ENCODE assay signal across 8 mouse cellular contexts in the genomic region with DNA sequence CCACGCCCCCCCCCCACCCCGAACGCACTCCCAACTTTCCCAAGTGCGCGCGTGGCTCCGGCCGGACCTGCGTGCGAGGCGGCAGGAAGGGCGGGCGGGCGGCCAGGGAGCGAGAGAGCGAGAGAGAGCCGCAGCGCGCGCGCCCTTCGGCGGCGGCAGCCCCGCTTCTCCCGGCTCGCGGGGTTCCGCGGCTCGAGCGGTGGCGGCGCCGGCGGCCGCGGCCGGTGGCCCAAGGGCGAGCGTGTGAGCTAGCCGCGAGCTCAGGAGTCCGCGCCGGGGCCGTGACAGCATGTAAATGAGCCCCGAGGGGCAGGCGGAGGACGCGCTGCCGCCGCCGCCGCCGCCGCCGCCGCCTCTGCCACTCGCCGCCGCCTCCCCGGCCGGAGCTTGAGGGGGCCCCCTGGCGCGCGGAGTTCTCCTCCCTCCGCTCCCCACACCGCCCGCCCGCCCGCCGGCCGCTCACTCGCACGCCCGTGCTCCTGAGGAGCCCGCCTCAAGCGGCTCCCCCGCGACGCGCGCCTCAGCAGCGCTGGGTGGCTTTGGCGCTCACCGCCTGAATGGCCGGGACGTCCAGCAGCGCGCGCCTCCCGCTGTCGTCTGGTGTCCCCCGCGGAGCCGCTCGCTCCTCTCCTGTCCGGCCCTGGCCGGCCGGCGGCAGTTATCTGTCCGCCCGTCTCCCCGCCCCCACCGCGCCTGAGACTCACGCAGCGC. TPM values are rescaled to one million over a fixed set of nuclear protein-coding genes. Genes with fewer than 3 reads are reported as not detected.
DNase-seq lines count a peak whose midpoint lies in the region; ATAC-seq and TF ChIP-seq lines count a peak whose summit lies in the region.

No protein-coding gene starts in this region.

- H3K4me1 ChIP-seq in hindbrain, embryonic 16.5 days (ENCODE audit: control insufficient read depth, insufficient read depth, low read depth, low read length) = peaks cover 6% of the 10 kb centered on the region; the same call in 1 of the 2 replicates
- H3K4me1 ChIP-seq in limb, embryonic 13.5 days = no peaks in the 10 kb centered on the region
- H3K4me1 ChIP-seq in midbrain, embryonic 13.5 days (replicated peaks) = peaks cover 13% of the 10 kb centered on the region

- DNase-seq in Patski (ENCODE audit: low read depth, low spot score) = no peak
- DNase-seq in cerebellum, postnatal 10 days = peak; percentile 57 to 68
- peak; percentile 68 for DNase-seq in gastrocnemius, postnatal 10 days
- peak; percentile 45 to 74 for DNase-seq in spleen, postnatal 10 days (ENCODE audit: low spot score in 2 of 2)
- no peak for DNase-seq in frontal cortex, postnatal 25 days (ENCODE audit: low spot score in 2 of 2)

- peak; percentile 88 for ATAC-seq in Patski
- peak; percentile 77 for ATAC-seq in hindbrain, embryonic 16.5 days
- ATAC-seq in limb, embryonic 13.5 days (ENCODE audit: low FRiP score, low read depth) = peak; percentile 73
- ATAC-seq in midbrain, embryonic 13.5 days = peak; percentile 88

- H3K27me3 ChIP-seq in Patski = peaks cover 5% of the 10 kb centered on the region
- H3K27me3 ChIP-seq in hindbrain, embryonic 16.5 days (replicated peaks; ENCODE audit: control insufficient read depth, insufficient read depth, low read length) = peaks cover 24% of the 10 kb centered on the region
- H3K27me3 ChIP-seq in limb, embryonic 13.5 days = peaks cover 72% of the 10 kb centered on the region
- H3K27me3 ChIP-seq in midbrain, embryonic 13.5 days = peaks cover 62% of the 10 kb centered on the region

- H3K36me3 ChIP-seq in hindbrain, embryonic 16.5 days (ENCODE audit: control insufficient read depth, insufficient read depth, low read length) = no peaks in the 10 kb centered on the region
- no peaks in the 10 kb centered on the region for H3K36me3 ChIP-seq in limb, embryonic 13.5 days
- no peaks in the 10 kb centered on the region for H3K36me3 ChIP-seq in midbrain, embryonic 13.5 days

- H3K4me2 ChIP-seq in hindbrain, embryonic 16.5 days (ENCODE audit: low read length) = peak overlapping the region; percentile 87
- peak overlapping the region; percentile 79 for H3K4me2 ChIP-seq in limb, embryonic 13.5 days (replicated peaks)
- peak overlapping the region; percentile 77 for H3K4me2 ChIP-seq in midbrain, embryonic 13.5 days (replicated peaks)

- peak overlapping the region; percentile 56 for H3K4me3 ChIP-seq in hindbrain, embryonic 16.5 days (ENCODE audit: low read length)
- peak overlapping the region; percentile 53 for H3K4me3 ChIP-seq in limb, embryonic 13.5 days
- H3K4me3 ChIP-seq in midbrain, embryonic 13.5 days (replicated peaks) = peak overlapping the region; percentile 52

- CTCF ChIA-PET in Patski (lab: Charles Lee) = interaction anchor here (0.8 to 1.8 kb wide), 4 partner anchors 13 to 107 kb away, joined by 3 to 7 read pairs (median 4); no protein-coding TSS in a partner anchor

- peak overlapping the region; percentile 53 for H3K9ac ChIP-seq in hindbrain, embryonic 16.5 days (ENCODE audit: low read depth, low read length)
- H3K9ac ChIP-seq in limb, embryonic 13.5 days = peak overlapping the region; percentile 31
- peak overlapping the region; percentile 44 for H3K9ac ChIP-seq in midbrain, embryonic 13.5 days (replicated peaks)

- in situ Hi-C loops in Patski (cut with MboI; ENCODE audit: low pct_unique_long_range_greater_than_20kb) = no loop called here

- POLR2A ChIA-PET in Patski (lab: Charles Lee) = no interaction called here

- no peak for TF ChIP-seq CTCF in Patski (IDR thresholded peaks at IDR 0.05)

- H3K9me3 ChIP-seq in hindbrain, embryonic 16.5 days (ENCODE audit: control insufficient read depth, low read length) = peaks cover 3% of the 10 kb centered on the region; the same call in 1 of the 2 replicates
- H3K9me3 ChIP-seq in limb, embryonic 13.5 days = no peaks in the 10 kb centered on the region
- no peaks in the 10 kb centered on the region for H3K9me3 ChIP-seq in midbrain, embryonic 13.5 days

- WGBS in hindbrain, embryonic 16.5 days = 12% methylated on average over 17 of the region's 109 CpGs
- 19% methylated on average over 42 of the region's 109 CpGs for WGBS in limb, embryonic 13.5 days
- WGBS in midbrain, embryonic 13.5 days = 15% methylated on average over 43 of the region's 109 CpGs

- H3K27ac ChIP-seq in hindbrain, embryonic 16.5 days (ENCODE audit: low read depth, low read length) = no peak overlapping the region; the same call in 1 of the 2 replicates
- no peak overlapping the region for H3K27ac ChIP-seq in limb, embryonic 13.5 days
- H3K27ac ChIP-seq in midbrain, embryonic 13.5 days = no peak overlapping the region

RNA-seq across cellular contexts. Expression of a gene that starts 1.5 kb away (rescaled TPM):
- 29.6 TPM for polyA plus RNA-seq in Patski (2021)
- total RNA-seq in gastrocnemius, postnatal 10 days (2021) = 100 to 1,000 TPM; 105 to 153 TPM
- 135 and 147 TPM in 2 replicates for polyA plus RNA-seq in hindbrain, embryonic 16.5 days (2015; fragmentation: Nextera tagmentation; extraction: Ambion mirVana)
- 109 and 114 TPM in 2 replicates for polyA plus RNA-seq in limb, embryonic 13.5 days (2015; fragmentation: Nextera tagmentation; extraction: Ambion mirVana)
- polyA plus RNA-seq in midbrain, embryonic 13.5 days (2015; fragmentation: Nextera tagmentation; extraction: Ambion mirVana) = 132 and 134 TPM in 2 replicates

Comparison
In these comparisons a context has a peak if more than half of its experiments do, and no peak if none do; other contexts are left out.
1. DNase-seq: peak in cerebellum, postnatal 10 days (2 of 2), gastrocnemius, postnatal 10 days (single experiment) and spleen, postnatal 10 days (2 of 2); none in Patski (single experiment) and frontal cortex, postnatal 25 days (0 of 2).
2. Peak in every context shown above with its lines, with median percentiles within 50 percentile points of each other: ATAC-seq, H3K4me2 ChIP-seq, H3K4me3 ChIP-seq and H3K9ac ChIP-seq.